Mouse (Mus musculus): ENCODE results near the gene Mgam.
"Not testable (repeated sequence)": the region's sequence is repeated elsewhere in the genome, so short reads cannot be mapped to it uniquely, and the experiment has no call there.

The Mgam gene

DNA sequence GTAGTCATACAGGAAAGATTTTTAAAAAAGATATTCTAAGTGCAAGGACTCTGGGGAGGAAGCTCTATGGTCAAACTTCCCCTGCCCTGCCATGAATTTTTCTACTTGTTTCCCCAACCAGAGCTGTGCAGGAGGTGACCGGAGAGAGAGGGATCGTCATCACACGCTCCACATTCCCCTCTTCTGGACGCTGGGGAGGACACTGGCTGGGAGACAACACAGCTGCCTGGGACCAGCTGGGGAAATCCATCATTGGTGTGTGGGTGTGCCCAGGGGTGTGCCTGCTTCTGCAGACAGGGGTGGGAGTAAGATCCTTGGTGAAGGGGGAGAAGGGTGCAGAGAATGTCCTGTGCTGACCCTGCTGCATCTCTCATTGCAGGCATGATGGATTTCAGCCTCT, 99.9 kb downstream of the Mgam start:
- peak; percentile 77 for DNase-seq (ENCODE audit: low read depth)

DNA sequence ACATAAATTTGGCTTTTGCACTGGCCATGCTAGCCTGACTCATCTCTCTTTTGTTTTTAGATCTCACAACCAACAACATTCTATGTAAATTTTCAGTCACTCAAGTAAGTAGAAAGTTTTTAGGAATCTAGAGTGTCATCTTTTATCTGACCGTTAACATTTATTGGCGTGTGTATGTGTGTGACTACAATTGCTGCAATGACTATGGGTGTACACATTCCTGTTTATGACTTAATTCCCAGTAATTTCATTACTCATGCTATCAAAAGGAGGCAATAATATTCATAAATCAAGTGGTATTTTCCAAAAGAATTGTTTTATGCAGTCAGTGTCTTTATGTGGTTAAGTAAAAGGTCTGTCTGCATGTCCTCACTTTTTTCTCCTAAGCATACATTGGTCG, 110.9 kb downstream of the Mgam start:
- DNase-seq (ENCODE audit: low read depth) = no peak

DNA sequence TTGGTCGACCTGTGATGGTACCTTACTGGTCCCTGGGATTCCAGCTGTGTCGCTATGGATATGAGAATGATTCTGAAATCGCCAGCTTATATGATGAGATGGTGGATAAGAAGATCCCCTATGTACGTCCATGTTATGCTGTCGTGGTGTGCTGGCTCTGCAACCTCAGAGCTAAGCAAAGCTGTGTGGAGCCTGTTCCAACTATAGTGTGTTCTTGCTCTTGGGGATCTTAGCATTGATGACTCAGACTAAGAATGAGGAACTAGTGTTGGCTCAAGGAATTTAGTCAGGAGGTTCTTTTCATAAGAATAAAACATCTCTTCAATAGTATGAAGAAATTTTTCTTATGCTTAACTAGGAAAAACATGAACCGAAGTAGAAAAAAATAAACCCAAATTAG, 120.4 kb downstream of the Mgam start:
- peak; percentile 56 for DNase-seq (ENCODE audit: low read depth)

DNA sequence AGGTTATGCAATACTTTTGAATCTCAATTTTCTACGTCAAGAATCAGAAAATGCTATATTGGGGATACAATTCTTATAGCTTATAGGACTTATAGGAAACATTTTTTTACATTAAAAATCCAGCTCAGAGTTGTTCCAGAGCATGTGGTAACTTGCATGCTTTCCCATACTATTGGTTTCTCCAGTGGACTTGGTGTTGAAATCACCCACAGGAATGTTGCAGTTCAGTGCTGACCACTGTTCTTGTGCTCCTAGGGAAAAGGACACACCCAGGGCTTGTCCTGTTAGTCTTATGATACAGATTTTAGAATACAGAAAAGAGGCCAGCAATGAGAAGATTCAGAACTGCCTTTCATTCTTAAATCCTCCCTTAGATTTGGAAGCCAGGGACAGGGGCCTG, 127.3 kb downstream of the Mgam start:
- no peak for DNase-seq (ENCODE audit: low read depth)

DNA sequence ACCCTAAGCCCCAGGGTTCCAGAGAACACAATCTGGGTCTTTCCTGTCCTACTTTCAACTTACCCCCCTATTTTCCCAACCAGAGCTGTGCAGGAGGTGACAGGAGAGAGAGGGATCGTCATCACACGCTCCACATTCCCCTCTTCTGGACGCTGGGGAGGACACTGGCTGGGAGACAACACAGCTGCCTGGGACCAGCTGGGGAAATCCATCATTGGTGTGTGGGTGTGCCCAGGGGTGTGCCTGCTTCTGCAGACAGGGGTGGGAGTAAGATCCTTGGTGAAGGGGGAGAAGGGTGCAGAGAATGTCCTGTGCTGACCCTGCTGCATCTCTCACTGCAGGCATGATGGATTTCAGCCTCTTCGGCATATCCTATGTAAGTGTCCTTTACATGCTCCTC, 128.7 kb downstream of the Mgam start:
- DNase-seq (ENCODE audit: low read depth) = not testable (repeated sequence)

DNA sequence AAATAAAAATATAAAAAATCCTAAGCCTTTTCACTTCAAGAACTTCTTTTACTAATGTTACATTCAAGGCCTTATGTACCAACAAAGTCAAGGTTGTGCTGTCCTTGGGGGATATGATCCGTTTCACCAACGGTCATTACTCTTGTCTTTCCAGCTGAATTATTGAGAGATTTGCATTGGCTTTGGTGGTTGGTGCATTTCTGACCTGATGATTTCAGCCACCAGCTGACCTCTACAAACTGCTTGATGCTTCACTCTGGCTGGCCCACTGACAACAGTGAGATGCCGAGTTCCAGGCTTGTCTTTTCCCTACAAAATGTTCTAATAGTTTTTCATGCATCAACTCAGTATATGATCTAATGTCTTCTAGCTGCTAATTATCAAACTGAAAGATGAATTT, 146.0 kb downstream of the Mgam start:
- DNase-seq (ENCODE audit: low read depth) = no peak

DNA sequence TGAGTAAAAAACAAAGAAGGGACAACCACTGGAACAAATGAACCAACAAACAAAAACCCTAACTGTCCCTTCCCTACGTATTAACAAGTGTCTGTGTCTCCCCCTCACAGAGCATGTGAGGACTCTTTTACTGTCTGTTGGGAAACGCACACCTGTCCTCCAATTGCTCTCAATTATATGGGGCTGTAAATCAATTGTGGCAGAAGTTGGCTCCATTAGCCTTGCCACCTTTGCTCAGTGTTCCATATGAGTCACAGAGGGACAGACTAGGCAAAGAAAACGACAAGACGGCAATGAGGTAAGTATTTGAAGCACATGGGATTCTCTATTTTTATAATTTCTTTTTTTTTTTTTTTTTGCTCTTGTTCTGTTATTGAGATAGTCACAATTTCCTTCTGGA, 149.8 kb downstream of the Mgam start:
- no peak for DNase-seq (ENCODE audit: low read depth)

DNA sequence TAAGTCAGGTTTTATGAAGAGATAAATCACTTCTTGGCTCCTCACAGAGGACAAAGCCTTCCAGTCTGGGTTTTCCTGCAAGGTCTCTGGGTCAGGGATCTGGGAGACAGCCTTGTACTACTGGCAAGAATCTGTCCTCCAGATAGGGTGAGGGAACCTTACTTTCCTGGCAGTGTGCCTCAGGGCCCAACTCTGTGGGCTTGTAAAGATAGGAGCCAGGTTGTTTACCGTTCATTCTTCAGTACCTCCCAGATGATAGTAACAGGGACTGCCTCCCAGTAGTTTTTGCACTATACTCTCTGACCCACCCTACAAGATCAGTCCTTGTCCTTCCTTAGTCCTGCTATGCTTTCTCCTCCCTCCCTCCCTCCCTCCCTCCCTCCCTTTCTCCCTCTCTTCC, 155.0 kb downstream of the Mgam start:
- DNase-seq (ENCODE audit: low read depth) = no peak

DNA sequence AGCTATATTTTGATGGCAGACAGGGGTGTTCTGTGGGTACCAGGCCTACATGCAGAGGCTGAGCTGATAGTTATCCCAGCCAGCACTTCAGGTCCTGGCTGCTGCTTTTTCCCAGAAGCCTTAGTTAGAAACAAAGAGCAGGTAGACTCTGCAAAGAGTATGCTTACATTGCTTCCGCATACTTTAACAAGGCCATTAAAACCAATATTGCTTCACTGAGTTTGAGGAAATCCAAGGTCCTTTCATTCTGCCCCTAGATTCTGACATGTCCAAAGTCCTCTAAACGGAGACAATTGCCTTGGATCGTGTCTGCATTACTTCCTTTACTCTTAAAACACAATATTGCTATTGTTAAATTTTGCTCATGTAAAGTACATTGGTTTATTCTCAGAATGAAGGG, 155.7 kb downstream of the Mgam start:
- DNase-seq (ENCODE audit: low read depth) = no peak

DNA sequence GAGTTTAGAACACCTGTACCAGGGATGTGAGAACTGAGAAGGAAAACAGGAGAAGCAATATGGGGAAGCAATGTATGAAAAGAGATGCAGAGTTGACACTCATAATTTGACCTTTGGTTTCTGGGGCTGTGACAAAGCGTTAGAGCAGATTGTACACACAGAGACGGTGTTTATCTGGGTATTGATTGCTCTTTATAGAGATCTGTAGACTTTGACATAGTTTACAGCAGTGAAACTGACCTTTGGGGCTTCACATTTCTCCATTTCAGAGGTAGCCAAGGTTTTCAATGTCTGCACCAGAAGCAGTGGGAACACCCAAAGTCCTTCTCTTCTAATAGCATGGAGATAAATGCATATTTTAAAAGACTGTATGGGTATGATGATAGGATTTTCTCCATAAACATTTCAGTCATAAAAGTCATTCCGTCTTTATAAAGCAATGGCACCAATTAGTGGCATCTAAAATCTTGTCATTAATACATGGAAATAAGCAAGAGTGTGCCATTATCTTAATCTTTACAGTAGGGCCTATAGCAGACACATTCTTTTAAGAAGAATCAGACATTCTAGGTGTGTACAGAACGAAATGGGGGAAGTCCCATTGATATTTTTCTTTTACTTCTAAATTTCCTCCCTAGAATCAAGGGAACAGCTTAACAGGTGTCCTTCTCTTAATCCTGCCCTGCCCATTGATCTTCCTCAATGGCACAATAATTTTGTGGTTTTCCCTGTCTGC, 166.6 kb downstream of the Mgam start:
- DNase-seq (ENCODE audit: low read depth) = no peak

DNA sequence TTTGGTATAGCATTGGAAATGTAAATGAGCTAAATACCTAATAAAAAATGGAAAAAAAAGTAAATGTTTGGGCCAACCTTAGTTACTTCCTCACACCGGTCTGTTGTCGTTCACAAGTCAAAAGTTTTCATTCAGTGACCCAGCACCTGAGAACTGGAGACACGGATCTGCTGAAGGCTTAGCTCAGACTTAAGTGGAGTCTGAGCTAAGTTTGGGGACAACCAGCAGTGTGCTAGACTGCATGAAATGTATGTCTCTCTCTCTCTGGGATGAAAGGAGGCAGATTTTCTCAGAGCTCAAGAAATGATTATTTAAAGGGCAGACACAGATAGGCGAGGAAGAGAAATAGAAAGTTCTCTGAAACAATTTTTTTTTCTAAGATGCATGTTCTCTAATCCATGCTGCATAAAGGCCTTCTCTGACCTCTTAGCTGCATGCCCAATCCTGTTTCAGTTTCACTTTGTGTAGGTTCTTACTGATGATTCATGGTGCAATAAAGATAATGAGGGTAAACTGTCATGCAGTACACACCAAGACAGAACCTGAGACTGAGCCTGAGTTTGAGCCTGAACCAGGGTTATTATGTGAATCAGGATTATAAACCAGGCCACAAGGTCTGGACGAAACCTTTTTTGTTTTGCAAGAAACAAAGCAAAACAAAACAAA, 189.7 kb downstream of the Mgam start:
- peak; percentile 85 for DNase-seq (ENCODE audit: low read depth)

Measured in 416B (cell line).